Mouse (Mus musculus): ENCODE measurements around the gene Itga6. TPM values are rescaled to one million over a fixed set of nuclear protein-coding genes. Genes with fewer than 3 reads are reported as not detected.
A peak's percentile ranks its signal among the peaks of the same experiment; 100 is the strongest.

Gene Itga6
- polyA plus RNA-seq, 1 experiment, result 151 TPM

- TF ChIP-seq EP300 (IDR thresholded peaks at IDR 0.05; ENCODE audit: insufficient read depth, low read depth, low read length), result no peak
- TF ChIP-seq CTCF (IDR thresholded peaks at IDR 0.05; ENCODE audit: low read depth, low read length), result no peak
- no peak for TF ChIP-seq POLR2A (IDR thresholded peaks at IDR 0.05; ENCODE audit: insufficient read depth, low read length)
- H3K9me3 ChIP-seq (replicated peaks; ENCODE audit: control insufficient read depth, insufficient read depth, low read length, poor library complexity, severe bottlenecking), result no peaks in the 10 kb centered on the region
- peaks cover 10% of the 10 kb centered on the region for H3K4me1 ChIP-seq (ENCODE audit: control insufficient read depth, insufficient read depth, low read length)
- H3K27ac ChIP-seq (ENCODE audit: insufficient read depth, low read length), result peak overlapping the region; percentile 74; the same call in 1 of the 2 replicates
- H3K9ac ChIP-seq (ENCODE audit: low read depth, poor library complexity, severe bottlenecking), result no peak overlapping the region
- no peak overlapping the region for H3K4me3 ChIP-seq (ENCODE audit: low read depth, low read length)
- H3K36me3 ChIP-seq (ENCODE audit: control insufficient read depth, insufficient read depth, low read length, poor library complexity, severe bottlenecking), result no peaks in the 10 kb centered on the region
- H3K27me3 ChIP-seq (ENCODE audit: control insufficient read depth, insufficient read depth, low read length, poor library complexity, severe bottlenecking), result no peaks in the 10 kb centered on the region
Observed at GRCm38 (mm10) chr2:71863531-71864173, 118.2 kb downstream of the Itga6 start.

DNA sequence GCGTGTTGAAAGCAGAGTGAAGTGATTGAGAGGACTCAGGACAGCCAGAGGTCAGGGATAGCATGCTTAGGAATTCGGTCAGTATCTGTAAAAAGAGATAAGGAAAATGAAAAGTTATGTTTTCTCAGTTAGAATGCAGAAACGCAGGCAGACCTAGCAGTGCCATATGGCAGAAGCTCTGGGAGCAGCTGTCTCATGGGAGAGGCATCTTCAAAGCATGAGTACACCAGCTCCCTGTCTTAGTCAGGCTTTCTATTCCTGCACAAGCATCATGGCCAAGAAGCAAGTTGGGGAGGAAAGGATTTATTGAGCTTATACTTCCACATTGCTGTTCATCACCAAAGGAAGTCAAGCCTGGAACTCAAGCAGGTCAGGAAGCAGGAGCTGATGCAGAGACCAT, 119.6 kb downstream of the Itga6 start:
- TF ChIP-seq EP300 (IDR thresholded peaks at IDR 0.05; ENCODE audit: insufficient read depth, low read depth, low read length) (no peak), CTCF (IDR thresholded peaks at IDR 0.05; ENCODE audit: low read depth, low read length) (no peak)
- Histone ChIP-seq H3K9ac (ENCODE audit: low read depth, poor library complexity, severe bottlenecking) (no peak overlapping the region), H3K27ac (ENCODE audit: insufficient read depth, low read length) (peak overlapping the region; percentile 99), H3K9me3 (replicated peaks; ENCODE audit: control insufficient read depth, insufficient read depth, low read length, poor library complexity, severe bottlenecking) (no peaks in the 10 kb centered on the region), H3K4me3 (ENCODE audit: low read depth, low read length) (no peak overlapping the region), H3K27me3 (ENCODE audit: control insufficient read depth, insufficient read depth, low read length, poor library complexity, severe bottlenecking) (no peaks in the 10 kb centered on the region), H3K4me1 (ENCODE audit: control insufficient read depth, insufficient read depth, low read length) (peaks cover 10% of the 10 kb centered on the region), H3K36me3 (ENCODE audit: control insufficient read depth, insufficient read depth, low read length, poor library complexity, severe bottlenecking) (no peaks in the 10 kb centered on the region)

DNA sequence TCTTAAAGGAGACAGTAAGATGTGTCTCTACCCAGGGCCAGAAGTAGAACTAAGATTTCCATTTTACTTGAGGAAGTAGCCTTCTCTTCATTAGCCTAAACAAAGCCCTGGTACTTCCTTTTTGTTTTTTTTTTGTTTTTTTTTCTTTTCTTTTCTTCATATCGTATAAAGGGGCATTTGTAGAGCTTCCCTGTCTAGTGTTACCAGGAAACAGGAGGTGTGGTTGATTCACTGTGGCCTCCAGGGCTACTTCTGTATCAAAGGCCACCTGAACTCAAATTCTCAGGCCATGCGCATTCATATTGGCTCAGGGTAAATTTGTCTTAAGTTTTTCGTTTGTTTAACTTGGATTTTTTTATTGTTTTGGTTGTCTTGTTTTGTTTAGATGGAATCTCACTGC, 120.5 kb downstream of the Itga6 start:
- peak overlapping the region; percentile 99 for H3K27ac ChIP-seq (ENCODE audit: insufficient read depth, low read length)
- no peak overlapping the region for H3K4me3 ChIP-seq (ENCODE audit: low read depth, low read length)
- H3K9ac ChIP-seq (ENCODE audit: low read depth, poor library complexity, severe bottlenecking), result peak overlapping the region; percentile 23
- H3K9me3 ChIP-seq (replicated peaks; ENCODE audit: control insufficient read depth, insufficient read depth, low read length, poor library complexity, severe bottlenecking), result no peaks in the 10 kb centered on the region
- H3K36me3 ChIP-seq (ENCODE audit: control insufficient read depth, insufficient read depth, low read length, poor library complexity, severe bottlenecking), result no peaks in the 10 kb centered on the region
- H3K4me1 ChIP-seq (ENCODE audit: control insufficient read depth, insufficient read depth, low read length), result peaks cover 10% of the 10 kb centered on the region
- no peaks in the 10 kb centered on the region for H3K27me3 ChIP-seq (ENCODE audit: control insufficient read depth, insufficient read depth, low read length, poor library complexity, severe bottlenecking)
- TF ChIP-seq POLR2A (IDR thresholded peaks at IDR 0.05; ENCODE audit: insufficient read depth, low read length) (no peak), CTCF (IDR thresholded peaks at IDR 0.05; ENCODE audit: low read depth, low read length) (no peak), EP300 (IDR thresholded peaks at IDR 0.05; ENCODE audit: insufficient read depth, low read depth, low read length) (no peak)

DNA sequence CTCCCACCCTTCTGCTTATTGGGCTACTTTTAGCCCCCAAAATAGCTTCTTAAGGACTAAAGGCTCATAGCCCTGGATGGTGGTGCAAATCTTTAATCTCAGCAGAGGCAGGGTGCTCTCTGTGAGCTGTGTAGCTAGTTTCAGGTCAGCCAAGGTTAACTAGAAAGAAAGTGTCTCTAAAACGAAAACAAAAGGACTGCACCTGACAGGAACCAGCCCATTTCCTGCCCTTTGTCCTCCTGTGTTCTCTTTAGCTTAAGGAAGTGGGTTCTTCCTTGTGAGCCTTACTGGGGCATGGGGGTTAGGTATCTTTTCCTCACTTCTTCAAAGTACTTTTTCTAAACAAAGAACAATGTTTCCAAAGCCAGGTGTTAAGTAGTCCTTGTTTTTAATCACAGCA, 121.1 kb downstream of the Itga6 start:
- Histone ChIP-seq H3K27ac (ENCODE audit: insufficient read depth, low read length) (peak overlapping the region; percentile 100), H3K4me3 (ENCODE audit: low read depth, low read length) (no peak overlapping the region), H3K9me3 (replicated peaks; ENCODE audit: control insufficient read depth, insufficient read depth, low read length, poor library complexity, severe bottlenecking) (no peaks in the 10 kb centered on the region), H3K36me3 (ENCODE audit: control insufficient read depth, insufficient read depth, low read length, poor library complexity, severe bottlenecking) (no peaks in the 10 kb centered on the region), H3K27me3 (ENCODE audit: control insufficient read depth, insufficient read depth, low read length, poor library complexity, severe bottlenecking) (no peaks in the 10 kb centered on the region), H3K4me1 (ENCODE audit: control insufficient read depth, insufficient read depth, low read length) (peaks cover 7% of the 10 kb centered on the region), H3K9ac (ENCODE audit: low read depth, poor library complexity, severe bottlenecking) (peak overlapping the region; percentile 23)
- TF ChIP-seq EP300 (IDR thresholded peaks at IDR 0.05; ENCODE audit: insufficient read depth, low read depth, low read length) (peak; percentile 84; the same call in 1 of the 2 replicates), POLR2A (IDR thresholded peaks at IDR 0.05; ENCODE audit: insufficient read depth, low read length) (no peak), CTCF (IDR thresholded peaks at IDR 0.05; ENCODE audit: low read depth, low read length) (no peak)

GRCm38 (mm10) chr2:71867019-71867418, 121.6 kb downstream of the Itga6 start:
- Histone ChIP-seq H3K27me3 (ENCODE audit: control insufficient read depth, insufficient read depth, low read length, poor library complexity, severe bottlenecking) (no peaks in the 10 kb centered on the region), H3K9ac (ENCODE audit: low read depth, poor library complexity, severe bottlenecking) (peak overlapping the region; percentile 74), H3K9me3 (replicated peaks; ENCODE audit: control insufficient read depth, insufficient read depth, low read length, poor library complexity, severe bottlenecking) (no peaks in the 10 kb centered on the region), H3K4me3 (ENCODE audit: low read depth, low read length) (no peak overlapping the region), H3K4me1 (ENCODE audit: control insufficient read depth, insufficient read depth, low read length) (peaks cover 5% of the 10 kb centered on the region), H3K36me3 (ENCODE audit: control insufficient read depth, insufficient read depth, low read length, poor library complexity, severe bottlenecking) (no peaks in the 10 kb centered on the region), H3K27ac (ENCODE audit: insufficient read depth, low read length) (peak overlapping the region; percentile 100)
- TF ChIP-seq CTCF (IDR thresholded peaks at IDR 0.05; ENCODE audit: low read depth, low read length) (no peak), POLR2A (IDR thresholded peaks at IDR 0.05; ENCODE audit: insufficient read depth, low read length) (no peak), EP300 (IDR thresholded peaks at IDR 0.05; ENCODE audit: insufficient read depth, low read depth, low read length) (no peak)

- no peaks in the 10 kb centered on the region for H3K27me3 ChIP-seq (ENCODE audit: control insufficient read depth, insufficient read depth, low read length, poor library complexity, severe bottlenecking)
- H3K9ac ChIP-seq (ENCODE audit: low read depth, poor library complexity, severe bottlenecking), result peak overlapping the region; percentile 78; the same call in 1 of the 2 replicates
- no peaks in the 10 kb centered on the region for H3K9me3 ChIP-seq (replicated peaks; ENCODE audit: control insufficient read depth, insufficient read depth, low read length, poor library complexity, severe bottlenecking)
- H3K27ac ChIP-seq (ENCODE audit: insufficient read depth, low read length), result peak overlapping the region; percentile 100
- H3K4me3 ChIP-seq (ENCODE audit: low read depth, low read length), result no peak overlapping the region
- peaks cover 4% of the 10 kb centered on the region for H3K4me1 ChIP-seq (ENCODE audit: control insufficient read depth, insufficient read depth, low read length)
- no peaks in the 10 kb centered on the region for H3K36me3 ChIP-seq (ENCODE audit: control insufficient read depth, insufficient read depth, low read length, poor library complexity, severe bottlenecking)
- TF ChIP-seq EP300 (IDR thresholded peaks at IDR 0.05; ENCODE audit: insufficient read depth, low read depth, low read length) (peak; percentile 99), CTCF (IDR thresholded peaks at IDR 0.05; ENCODE audit: low read depth, low read length) (no peak), POLR2A (IDR thresholded peaks at IDR 0.05; ENCODE audit: insufficient read depth, low read length) (no peak)
Observed at GRCm38 (mm10) chr2:71867480-71867879, 122.1 kb downstream of the Itga6 start.
